Mouse (Mus musculus) left cerebral cortex, adult 2 months (tissue): ENCODE results near the gene Olfr523. TPM values are rescaled to one million over a fixed set of nuclear protein-coding genes. Genes with fewer than 3 reads are reported as not detected.

Source experiments
- DNase-seq, 2 experiments: peaks; one replicate each; pipeline ENCODE4 v3.0.0; 2021 to 2022; ENCODE audit warnings: low spot score in 2 of 2, mixed read lengths in 1 of 2; ENCODE audit errors: extremely low spot score in 1 of 2
- H3K27ac ChIP-seq: fragments of 200-600 bp; 2 replicates; pipeline ENCODE4 v1.8.1; 2022
- H3K4me3 ChIP-seq: fragments of 200-600 bp; 2 replicates; pipeline ENCODE4 v1.8.1; 2022
- CTCF ChIP-seq: fragments of 200-600 bp; IDR thresholded peaks from 2 replicates; pipeline ENCODE4 v1.8.1; 2022; ENCODE audit warnings: antibody characterized with exemption, mild to moderate bottlenecking, moderate library complexity
- intact Hi-C: fragments of 180-260 bp; cut with DNase I; formaldehyde crosslinking; loops from one replicate; pipeline ENCODE4 v1.15.1; 2025
- total RNA-seq, 2 experiments: library from RNA; stranded (reverse); gene quantifications; 2 replicates each; pipeline ENCODE4 v1.2.3; 2021

Olfr523 gene
- total RNA-seq, 2 experiments from 2014 or later: 0.12 to 0.14 TPM

DNA sequence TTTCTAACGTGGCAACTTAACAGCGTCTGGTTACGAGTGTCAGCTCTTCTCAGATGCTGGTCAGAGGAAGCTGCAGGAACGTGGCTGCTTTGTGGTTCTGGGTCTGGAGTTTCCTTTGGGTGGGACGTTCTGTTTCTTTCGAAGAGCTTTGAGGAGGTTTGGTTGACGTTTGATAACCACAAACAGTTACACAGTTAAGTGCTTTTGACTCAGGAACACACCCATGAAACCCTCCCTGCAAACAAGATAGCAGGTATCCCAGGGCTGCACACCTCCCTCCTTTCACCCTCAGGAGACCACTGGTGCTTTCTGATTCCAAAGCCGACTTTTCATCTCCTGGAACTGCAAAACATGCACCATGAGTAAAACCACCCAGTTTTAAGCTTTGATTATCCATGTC lies 35.1 kb downstream of the Olfr523 start:
- H3K27ac ChIP-seq: no peak overlapping the region
- no peak overlapping the region for H3K4me3 ChIP-seq
- DNase-seq: no peak
- no peak for TF ChIP-seq CTCF
- intact Hi-C loops: no loop called here

DNA sequence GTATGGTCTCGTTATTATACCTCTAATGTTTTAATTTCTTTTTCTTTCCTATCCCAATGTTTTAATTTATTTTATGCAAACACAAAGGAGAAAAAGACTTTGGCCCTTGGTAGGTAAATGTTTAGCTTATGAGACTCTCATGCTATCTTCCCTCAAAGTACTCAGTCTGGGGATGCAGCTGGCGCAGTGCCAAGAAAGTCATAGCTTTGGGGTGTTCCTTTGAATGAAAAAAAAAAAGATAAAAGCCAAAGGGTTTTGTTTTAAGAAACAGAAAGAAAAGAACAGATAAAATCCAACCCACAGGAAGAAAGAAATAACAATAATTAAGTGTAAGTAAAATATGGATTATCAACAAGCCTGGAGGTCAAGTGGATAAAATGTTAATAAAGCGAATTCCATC lies 35.7 kb downstream of the Olfr523 start:
- Histone ChIP-seq H3K4me3 (no peak overlapping the region), H3K27ac (no peak overlapping the region)
- intact Hi-C loops: no loop called here
- DNase-seq: no peak
- TF ChIP-seq CTCF: no peak

DNA sequence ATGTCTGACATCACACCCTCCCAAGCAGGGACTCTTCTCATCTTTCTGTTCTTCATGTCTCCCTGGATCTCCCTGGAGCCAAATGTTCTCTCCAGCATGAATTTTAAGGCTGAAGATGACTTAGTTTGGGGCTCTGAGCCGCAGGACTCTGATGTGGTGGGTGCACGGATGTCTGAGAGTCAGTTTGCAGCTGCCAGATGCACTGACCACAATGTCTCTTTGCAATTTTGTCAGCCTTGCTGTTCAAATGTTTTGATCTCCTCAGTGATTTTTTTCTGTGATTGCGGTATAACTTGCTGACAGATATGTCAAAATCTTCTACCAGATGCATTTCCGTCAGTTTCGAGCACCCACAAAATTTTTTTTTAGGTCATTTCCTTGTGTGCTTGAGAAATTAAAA lies 40.8 kb downstream of the Olfr523 start:
- DNase-seq: no peak
- Histone ChIP-seq H3K4me3 (no peak overlapping the region), H3K27ac (no peak overlapping the region)
- intact Hi-C loops: no loop called here
- no peak for TF ChIP-seq CTCF

DNA sequence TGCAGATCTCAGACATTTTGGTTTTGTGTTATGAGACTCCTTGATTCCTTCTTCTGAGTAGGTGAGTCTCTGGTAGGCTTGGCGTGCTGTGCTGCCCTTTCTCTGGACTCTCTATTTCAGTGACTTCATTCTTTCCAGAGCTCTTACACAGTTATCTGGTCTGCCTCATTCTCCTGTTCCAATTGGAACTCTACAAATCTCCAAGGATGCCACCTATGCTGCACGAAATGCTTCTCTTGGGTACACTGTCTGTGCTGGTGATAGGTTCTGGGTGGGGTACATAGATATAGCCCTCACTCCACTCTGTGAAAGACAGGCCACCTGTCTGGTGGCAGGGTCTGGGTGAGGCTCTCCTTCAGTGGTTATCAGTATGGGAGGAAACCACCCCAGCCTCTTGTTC lies 45.0 kb downstream of the Olfr523 start, which contains the start of gene Cd163l1:
TSS of gene Cd163l1 (plus strand) at position 301 of the 400 bp plus-strand sequence.
- Histone ChIP-seq H3K27ac (no peak within 1 kb of the TSS), H3K4me3 (no peak within 1 kb of the TSS)
- intact Hi-C loops: no loop called here
- no peak for DNase-seq
- no peak for TF ChIP-seq CTCF

DNA sequence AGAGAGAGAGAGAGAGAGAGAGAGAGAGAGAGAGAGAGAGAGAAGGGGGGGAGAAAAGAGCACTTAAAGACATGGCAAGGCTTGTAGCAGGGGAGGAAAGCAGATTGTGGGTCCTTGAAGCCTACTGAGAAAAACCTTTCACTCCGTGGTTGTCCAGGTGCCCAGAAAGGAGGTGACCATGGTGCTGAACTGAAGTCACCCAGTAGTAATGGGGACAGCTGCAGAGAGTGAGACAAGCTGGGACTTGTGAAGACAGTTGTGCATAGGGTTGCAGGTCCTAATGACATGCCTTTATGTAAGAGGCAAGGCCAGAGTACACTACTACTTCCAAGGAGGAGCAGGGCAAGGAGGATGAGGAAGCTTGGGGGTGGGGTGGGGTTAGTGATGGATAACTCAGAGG lies 46.3 kb downstream of the Olfr523 start:
- intact Hi-C loops: no loop called here
- H3K4me3 ChIP-seq: no peak overlapping the region
- H3K27ac ChIP-seq: no peak overlapping the region
- DNase-seq: no peak
- TF ChIP-seq CTCF: no peak

DNA sequence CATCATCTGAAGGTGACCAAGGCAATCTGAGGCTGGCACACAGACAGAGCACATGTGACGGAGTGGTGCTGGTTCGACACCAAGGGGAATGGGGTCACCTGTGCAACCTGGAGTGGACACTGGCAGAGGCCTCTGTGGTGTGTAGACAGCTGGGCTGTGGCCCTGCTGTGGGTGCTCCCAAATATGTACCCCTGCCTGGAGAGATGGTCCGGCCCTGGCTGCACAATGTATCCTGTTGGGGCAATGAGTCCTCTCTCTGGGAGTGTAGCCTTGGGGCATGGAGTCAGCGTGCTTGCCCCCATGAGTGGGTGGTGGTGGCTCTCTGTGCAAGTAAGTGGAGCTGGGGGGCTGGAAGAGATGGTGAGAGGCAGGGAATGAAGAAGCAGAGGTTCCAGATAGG lies 47.4 kb downstream of the Olfr523 start:
- intact Hi-C loops: no loop called here
- H3K4me3 ChIP-seq: no peak overlapping the region
- H3K27ac ChIP-seq: no peak overlapping the region
- no peak for DNase-seq
- TF ChIP-seq CTCF: no peak

DNA sequence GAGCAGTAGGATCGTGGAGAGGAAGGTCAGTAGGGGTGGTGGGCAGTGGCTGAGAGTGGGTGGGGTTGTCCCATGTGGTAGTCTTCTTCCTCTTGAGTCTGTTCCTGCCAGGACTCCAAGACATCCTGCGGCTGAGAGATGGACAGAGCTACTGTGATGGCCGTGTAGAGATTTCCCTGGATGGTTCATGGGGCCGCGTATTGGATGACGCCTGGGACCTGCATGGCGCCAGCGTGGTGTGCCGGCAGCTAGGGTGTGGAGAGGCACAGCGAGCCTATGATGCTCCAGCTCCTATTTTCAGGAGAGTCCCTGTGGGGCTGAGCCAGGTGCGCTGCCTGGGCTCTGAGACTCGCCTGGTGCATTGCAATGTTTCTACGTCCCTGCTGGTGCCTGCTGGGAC lies 51.2 kb downstream of the Olfr523 start:
- Histone ChIP-seq H3K27ac (no peak overlapping the region), H3K4me3 (no peak overlapping the region)
- intact Hi-C loops: no loop called here
- TF ChIP-seq CTCF: no peak
- no peak for DNase-seq

Other genes with a start within 250 kb of the Olfr523 start
- gene Utf1, start 229.4 kb upstream of the Olfr523 start, total RNA-seq: not detected
- gene 6430531B16Rik, start 194.5 kb upstream of the Olfr523 start, total RNA-seq: 1 to 10 TPM; 1.0 to 2.2 TPM
- gene Adam8, start 180.7 kb upstream of the Olfr523 start, total RNA-seq: 1 to 10 TPM; 3.1 to 3.9 TPM
- 10 to 100 TPM; 25.8 to 26.0 TPM for gene Zfp511, start 136.8 kb upstream of the Olfr523 start, total RNA-seq
- gene Tubgcp2, start 136.5 kb upstream of the Olfr523 start, total RNA-seq: 10 to 100 TPM; 34.4 to 35.0 TPM
- gene Msx3, start 124.1 kb upstream of the Olfr523 start, total RNA-seq: not detected
- 100 to 1,000 TPM; 181 to 198 TPM for gene Caly, start 90.7 kb upstream of the Olfr523 start, total RNA-seq
- gene Prap1, start 79.8 kb upstream of the Olfr523 start, total RNA-seq: not detected
- gene Fuom, start 70.8 kb upstream of the Olfr523 start, total RNA-seq: 10 to 100 TPM; 51.9 to 52.7 TPM
- 1 to 10 TPM; 4.1 to 5.5 TPM for gene Paox, start 57.4 kb upstream of the Olfr523 start, total RNA-seq
- 10 to 100 TPM; 51.6 to 52.6 TPM for gene Echs1, start 56.7 kb upstream of the Olfr523 start, total RNA-seq
- 10 to 100 TPM; 21.0 to 21.5 TPM for gene Mtg1, start 35.7 kb upstream of the Olfr523 start, total RNA-seq
- gene Sprn, start 18.3 kb upstream of the Olfr523 start, total RNA-seq: 100 to 1,000 TPM; 135 to 144 TPM
- gene Olfr522, start 8.5 kb upstream of the Olfr523 start, total RNA-seq: not detected
- gene Olfr524, start 32.7 kb downstream of the Olfr523 start, total RNA-seq: not detected
- gene Cd163l1, start 45.0 kb downstream of the Olfr523 start, total RNA-seq: under 1 TPM in 1 of 2 experiments, not detected in 1; 0.14 TPM
- under 1 TPM in 1 of 2 experiments, not detected in 1; 0.11 TPM for gene 5830411N06Rik, start 74.1 kb downstream of the Olfr523 start, total RNA-seq
- gene Olfr525, start 147.6 kb downstream of the Olfr523 start, total RNA-seq: not detected
- gene Olfr527, start 160.8 kb downstream of the Olfr523 start, total RNA-seq: not detected
- not detected for gene Olfr60, start 188.5 kb downstream of the Olfr523 start, total RNA-seq
- not detected for gene Olfr530, start 203.1 kb downstream of the Olfr523 start, total RNA-seq
- not detected for gene Olfr531, start 229.7 kb downstream of the Olfr523 start, total RNA-seq
- not detected for gene Olfr532, start 248.4 kb downstream of the Olfr523 start, total RNA-seq